Mouse (Mus musculus) ES-Bruce4 (cell line): Measurements from ENCODE around the gene Dcaf6.
A peak's percentile ranks its signal among the peaks of the same experiment; 100 is the strongest.

Source experiments
- CTCF ChIP-seq: IDR thresholded peaks from one replicate; pipeline ENCODE4 v1.8.1; 2011; ENCODE audit warnings: low read depth, low read length
- EP300 ChIP-seq: IDR thresholded peaks from 2 replicates; pipeline ENCODE4 v1.6.1; 2011; ENCODE audit warnings: low read depth, low read length; ENCODE audit not compliant: insufficient read depth
- POLR2A ChIP-seq: IDR thresholded peaks from one replicate; pipeline ENCODE4 v1.8.1; 2011; ENCODE audit warnings: low read length; ENCODE audit not compliant: insufficient read depth

DNA sequence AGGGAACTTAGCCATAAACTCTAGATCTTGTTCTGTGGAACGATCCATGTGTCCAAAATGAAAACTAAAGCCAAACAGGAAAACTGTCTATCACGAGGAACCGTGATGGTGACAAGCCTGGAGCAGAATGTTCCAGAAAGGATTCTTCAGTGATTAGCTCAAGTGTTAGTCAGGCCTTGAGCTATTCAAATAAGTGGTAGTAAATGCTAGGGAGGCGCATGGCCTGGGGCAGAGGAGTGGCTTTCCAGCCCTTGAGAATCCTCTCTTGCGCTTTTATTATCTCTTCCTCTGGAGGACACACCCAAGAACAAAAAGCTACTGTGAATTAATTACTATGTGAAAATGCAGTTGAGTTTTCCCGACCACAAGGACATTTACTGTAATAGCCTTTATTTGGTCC lies 168.7 kb downstream of the Dcaf6 start:
- TF ChIP-seq POLR2A (no peak), CTCF (no peak), EP300 (0 out of 2 replicates have a peak, but pooled peaks have one; percentile 30)
